Mouse (Mus musculus) R1 (cell line): Measurements from ENCODE around the gene Fubp1.

ENCODE experiments used
- DNase-seq: peaks from one replicate; pipeline ENCODE4 v3.0.0-alpha.2; 2018; ENCODE audit warnings: low read depth, low spot score

Fubp1 gene

GRCm38 (mm10) chr3:152192238-152192931 lies 17.8 kb upstream of the Fubp1 start:
- no peak for DNase-seq

GRCm38 (mm10) chr3:152193177-152193576 lies 17.0 kb upstream of the Fubp1 start:
- DNase-seq: no peak

GRCm38 (mm10) chr3:152193635-152194097 lies 16.6 kb upstream of the Fubp1 start:
- peak; percentile 86 for DNase-seq

- peak; percentile 79 for DNase-seq
These were observed 13.0 kb upstream of the Fubp1 start for GRCm38 (mm10) chr3:152197246-152197645.

- DNase-seq: no peak
These were observed 11.1 kb upstream of the Fubp1 start for GRCm38 (mm10) chr3:152199125-152199524.

GRCm38 (mm10) chr3:152201181-152201580 lies 9.0 kb upstream of the Fubp1 start:
- DNase-seq: no peak

- no peak for DNase-seq
These were observed 8.6 kb upstream of the Fubp1 start for GRCm38 (mm10) chr3:152201651-152202050.

GRCm38 (mm10) chr3:152202942-152203341 lies 7.3 kb upstream of the Fubp1 start:
- no peak for DNase-seq

- no peak for DNase-seq
These were observed 6.8 kb upstream of the Fubp1 start for GRCm38 (mm10) chr3:152203411-152203810.

- DNase-seq: no peak
These were observed 6.2 kb upstream of the Fubp1 start for GRCm38 (mm10) chr3:152203996-152204395.

- no peak for DNase-seq
These were observed 5.6 kb upstream of the Fubp1 start for GRCm38 (mm10) chr3:152204577-152204976.

GRCm38 (mm10) chr3:152207156-152207555 lies 3.1 kb upstream of the Fubp1 start:
- DNase-seq: no peak

GRCm38 (mm10) chr3:152208096-152208885 lies 1.9 kb upstream of the Fubp1 start:
- no peak for DNase-seq

GRCm38 (mm10) chr3:152209177-152209966 lies 850 bp upstream of the Fubp1 start:
- DNase-seq: peak; percentile 76

- DNase-seq: peak; percentile 84
These were observed 638 bp downstream of the Fubp1 start for GRCm38 (mm10) chr3:152210728-152211391.

GRCm38 (mm10) chr3:152211731-152212279 lies 1.6 kb downstream of the Fubp1 start:
- no peak for DNase-seq

- no peak for DNase-seq
These were observed 3.2 kb downstream of the Fubp1 start for GRCm38 (mm10) chr3:152213416-152213815.

GRCm38 (mm10) chr3:152224918-152225317 lies 14.7 kb downstream of the Fubp1 start:
- no peak for DNase-seq

GRCm38 (mm10) chr3:152225906-152226305 lies 15.7 kb downstream of the Fubp1 start:
- DNase-seq: no peak

- no peak for DNase-seq
These were observed 18.6 kb downstream of the Fubp1 start for GRCm38 (mm10) chr3:152228843-152229242.

- DNase-seq: no peak
These were observed 19.0 kb downstream of the Fubp1 start for GRCm38 (mm10) chr3:152229271-152229670.
